Mouse (Mus musculus) brain, embryonic 14.5 days (tissue): ENCODE data around the gene Usp26.

ENCODE experiments used
- CTCF ChIP-seq: fragments of 200-500 bp; IDR thresholded peaks from 2 replicates; pipeline ENCODE4 v1.5.1; 2012; ENCODE audit warnings: inconsistent platforms, mild to moderate bottlenecking, moderate library complexity, borderline replicate concordance; ENCODE audit not compliant: insufficient read depth, insufficient read length; ENCODE audit errors: extremely low read depth
- POLR2A ChIP-seq: fragments of 200-500 bp; IDR thresholded peaks from 2 replicates; pipeline ENCODE4 v1.6.1; 2012; ENCODE audit warnings: mild to moderate bottlenecking, inconsistent platforms, borderline replicate concordance; ENCODE audit not compliant: poor library complexity, insufficient read depth, insufficient read length, severe bottlenecking; ENCODE audit errors: extremely low read depth

DNA sequence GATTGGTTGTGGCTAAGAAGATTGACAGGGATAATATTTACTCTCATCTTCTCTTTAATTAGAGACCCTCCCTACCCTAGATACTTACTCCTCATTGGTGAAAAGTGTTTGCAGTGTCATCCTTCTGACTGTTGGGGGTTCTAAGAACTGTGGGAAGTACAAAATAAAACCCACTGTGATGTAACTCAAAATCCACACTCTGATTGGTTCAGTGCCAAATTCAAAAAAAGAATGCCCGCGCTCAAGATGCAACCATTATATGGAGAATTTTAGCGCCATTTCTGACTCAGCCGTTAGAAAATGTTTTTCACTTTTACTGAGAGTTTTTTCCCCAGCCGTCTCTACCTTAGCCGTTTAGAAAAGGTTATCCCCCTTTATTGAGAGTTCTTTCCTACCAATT, at the start of gene Usp26:
- TF ChIP-seq CTCF (no peak), POLR2A (no peak)
